Mouse (Mus musculus) embryonic fibroblast, embryonic 13.5 days (primary cell): ENCODE results near the gene Zfp740. TPM values are rescaled to one million over a fixed set of nuclear protein-coding genes. Genes with fewer than 3 reads are reported as not detected.
A peak's percentile ranks its signal among the peaks of the same experiment; 100 is the strongest.
"Not testable (repeated sequence)": the region's sequence is repeated elsewhere in the genome, so short reads cannot be mapped to it uniquely, and the experiment has no call there.

ENCODE experiments used
- H3K27ac ChIP-seq: 2 replicates; pipeline ENCODE4 v1.5.1; 2012; ENCODE audit warnings: low read length, control low read depth, inconsistent platforms; ENCODE audit not compliant: insufficient read depth
- H3K4me1 ChIP-seq: 2 replicates; pipeline ENCODE4 v1.6.1; 2011; ENCODE audit warnings: low read length; ENCODE audit not compliant: control insufficient read depth, insufficient read depth
- H3K4me3 ChIP-seq: 2 replicates; pipeline ENCODE4 v1.5.1; 2011; ENCODE audit warnings: mild to moderate bottlenecking, control low read depth, low read length; ENCODE audit not compliant: insufficient read depth
- CTCF ChIP-seq: IDR thresholded peaks from 2 replicates; pipeline ENCODE4 v1.5.1; 2011; ENCODE audit warnings: mild to moderate bottlenecking, control low read depth, low read length, moderate library complexity, borderline replicate concordance; ENCODE audit not compliant: insufficient read depth
- POLR2A ChIP-seq: IDR thresholded peaks from 2 replicates; pipeline ENCODE4 v1.6.1; 2011; ENCODE audit warnings: low read depth, mild to moderate bottlenecking, control low read depth, low read length, moderate library complexity
- polyA plus RNA-seq: library from polyadenylated mRNA; stranded (reverse); fragments of >200 nt; gene quantifications from 2 replicates; pipeline ENCODE4 v1.2.4, GENCODE M21; 2011; ENCODE audit warnings: low read depth; ENCODE audit not compliant: missing spikeins, insufficient read length

Gene Zfp740
- polyA plus RNA-seq, 1 experiment, result 49.5 TPM

DNA sequence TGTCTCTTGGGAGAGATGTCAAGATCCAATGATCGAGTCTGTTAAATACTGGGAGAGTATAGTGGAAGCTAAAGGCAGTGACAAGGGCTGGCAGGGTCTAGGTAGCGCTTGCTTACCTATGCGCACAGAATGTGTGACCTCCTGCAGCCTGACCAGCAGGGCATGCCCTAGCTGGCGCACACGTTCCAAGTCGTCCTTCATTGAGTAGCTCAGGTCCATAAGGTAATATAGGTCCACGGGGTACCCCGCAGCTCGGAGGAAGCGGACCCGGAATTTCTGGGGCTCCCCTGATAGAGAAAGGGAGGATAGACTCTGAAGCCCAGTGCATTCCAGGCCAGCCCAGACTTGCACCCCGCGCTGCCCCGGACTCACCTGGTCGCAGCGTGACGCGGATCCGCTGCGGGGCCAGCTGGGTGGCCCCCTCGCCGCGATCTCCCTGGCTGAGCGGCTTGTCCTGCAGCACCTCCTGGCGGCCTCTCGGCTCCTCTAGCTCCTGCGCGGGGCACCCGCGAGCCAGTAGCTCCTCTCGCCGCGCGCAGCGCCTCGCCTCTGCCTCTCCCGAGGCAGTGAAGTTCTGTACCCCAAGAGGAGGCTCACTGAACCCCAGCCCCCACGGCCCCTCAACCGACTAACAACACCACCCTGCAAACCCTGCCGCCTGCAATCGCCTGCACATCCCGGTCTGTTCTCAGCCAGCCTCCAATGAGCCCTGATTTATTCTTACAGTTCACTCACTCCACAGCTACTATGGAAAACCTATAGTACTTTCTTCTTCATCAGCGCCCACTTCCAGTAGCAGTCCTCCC lies 21.3 kb downstream of the Zfp740 start:
- peaks cover 4% of the 10 kb centered on the region; the same call in 1 of the 2 replicates for H3K4me1 ChIP-seq
- H3K27ac ChIP-seq, result no peak overlapping the region
- H3K4me3 ChIP-seq, result peak overlapping the region; percentile 34
- TF ChIP-seq CTCF, result peak; percentile 68
- TF ChIP-seq POLR2A, result no peak

DNA sequence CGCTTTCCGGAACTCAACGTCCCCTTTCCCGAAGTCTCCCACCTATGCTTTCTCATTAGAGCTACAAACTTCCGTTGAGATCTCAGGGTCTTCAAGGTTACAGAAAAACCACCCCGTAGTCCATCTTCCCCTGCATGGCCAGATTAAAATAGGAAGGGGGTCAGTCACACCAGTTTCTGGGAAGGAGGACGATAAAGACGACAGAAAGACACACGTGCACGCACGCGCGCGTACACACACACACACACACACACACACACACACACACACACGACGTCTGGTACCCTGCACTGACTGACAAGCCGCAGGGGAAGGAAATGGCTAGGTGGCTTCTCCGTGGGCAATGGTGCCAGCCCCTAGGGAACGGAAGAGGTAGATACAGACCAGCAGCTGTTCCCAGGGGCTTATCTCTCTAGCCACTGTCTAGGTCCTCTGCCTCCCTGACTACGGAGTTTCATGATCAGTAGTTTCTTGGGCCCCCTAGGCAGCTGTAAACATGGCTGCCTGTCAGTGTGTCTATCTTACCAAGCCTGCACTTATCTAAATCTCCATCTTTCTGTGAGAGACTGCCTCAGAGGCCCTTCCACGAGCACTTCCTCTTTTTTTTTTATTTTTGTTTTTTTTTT lies 22.1 kb downstream of the Zfp740 start:
- Histone ChIP-seq H3K4me1 (peaks cover 4% of the 10 kb centered on the region; the same call in 1 of the 2 replicates), H3K27ac (no peak overlapping the region), H3K4me3 (peak overlapping the region; percentile 34)
- TF ChIP-seq CTCF (no peak), POLR2A (no peak)

DNA sequence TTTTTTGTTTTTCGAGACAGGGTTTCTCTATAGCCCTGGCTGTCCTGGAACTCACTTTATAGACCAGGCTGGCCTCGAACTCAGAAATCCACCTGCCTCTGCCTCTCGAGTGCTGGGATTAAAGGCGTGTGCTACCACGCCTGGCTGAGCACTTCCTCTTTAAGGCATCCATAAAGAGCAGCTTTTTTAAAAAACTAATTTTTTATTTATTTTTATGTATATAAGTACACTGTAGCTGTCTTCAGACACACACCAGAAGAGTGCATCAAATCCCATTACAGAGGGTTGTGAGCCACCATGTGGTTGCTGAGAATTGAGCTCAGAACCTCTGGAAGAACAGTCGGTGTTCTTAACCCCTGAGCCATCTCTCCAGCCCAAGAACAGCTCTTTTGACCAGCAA lies 22.6 kb downstream of the Zfp740 start:
- H3K4me3 ChIP-seq, H3K27ac ChIP-seq, H3K4me1 ChIP-seq: not testable (repeated sequence)

DNA sequence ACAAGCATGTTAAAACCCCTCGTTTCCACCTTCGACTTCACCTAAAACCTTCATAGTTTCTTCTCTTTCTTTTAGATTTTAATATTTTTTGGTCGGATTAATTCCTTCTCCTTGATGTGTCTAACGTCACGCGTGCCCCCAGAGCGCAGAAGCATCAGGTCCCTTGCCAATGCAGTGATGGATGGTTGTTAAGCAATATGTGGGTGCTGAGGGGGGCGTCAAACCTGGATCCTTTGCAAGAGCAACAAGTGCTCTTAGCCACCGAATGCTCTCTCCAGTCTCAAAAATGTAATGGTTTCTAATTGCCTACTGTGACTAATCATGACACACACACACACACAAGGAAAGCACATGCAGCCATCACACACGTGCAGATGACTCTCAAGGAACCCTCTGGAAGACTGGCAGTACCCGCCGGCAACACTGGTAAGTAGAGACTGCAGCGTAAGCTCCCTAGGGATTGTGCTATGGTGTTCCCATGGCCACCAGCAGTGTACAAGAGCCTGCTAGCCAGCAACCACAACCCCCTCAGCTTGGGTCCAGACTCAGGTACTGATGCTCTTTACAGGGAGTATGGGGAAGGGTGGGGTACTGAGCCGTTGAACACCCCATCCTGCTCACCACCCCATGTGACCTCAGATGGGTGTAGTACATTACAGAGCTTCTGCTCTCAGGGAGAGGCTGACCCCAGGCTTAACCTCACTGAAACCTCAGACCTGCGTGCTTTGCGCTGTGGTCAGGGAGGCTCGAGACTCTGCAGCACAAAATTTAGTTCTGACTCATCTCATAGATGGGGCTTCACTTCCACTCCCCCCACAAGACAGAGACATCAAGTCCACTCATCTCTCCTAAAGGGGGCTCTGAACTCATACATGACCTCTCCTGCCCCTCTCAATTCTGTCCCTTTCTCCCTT lies 27.6 kb downstream of the Zfp740 start:
- no peak overlapping the region for H3K27ac ChIP-seq
- H3K4me1 ChIP-seq, result peaks cover 11% of the 10 kb centered on the region
- no peak overlapping the region for H3K4me3 ChIP-seq
- no peak for TF ChIP-seq CTCF
- TF ChIP-seq POLR2A, result no peak

DNA sequence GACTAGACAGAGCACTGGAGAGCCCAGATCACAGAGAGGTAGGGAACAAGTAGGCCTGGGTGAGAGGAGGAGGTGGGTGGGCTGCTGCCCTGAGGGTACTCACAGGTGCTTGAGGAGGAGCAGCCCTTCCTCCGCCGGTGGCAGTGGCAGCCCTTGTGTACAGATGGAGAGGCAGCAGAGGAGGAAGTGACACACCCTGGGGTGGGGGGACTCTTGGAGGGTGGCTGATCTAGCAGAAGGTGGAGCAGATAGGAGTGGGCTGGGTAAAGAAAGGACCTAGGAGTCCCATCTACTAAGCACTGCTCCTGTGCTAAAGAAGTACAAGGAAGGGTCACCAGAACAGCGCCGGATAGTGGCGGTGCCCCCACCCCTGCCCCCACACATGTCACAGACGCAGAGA lies 28.7 kb downstream of the Zfp740 start, which contains the start of gene Itgb7:
TSS of gene Itgb7 (minus strand) at position 197 of the 400 bp plus-strand sequence.
- Histone ChIP-seq H3K4me1 (peaks cover 11% of the 10 kb centered on the region), H3K27ac (peak within 1 kb of the TSS; percentile 34), H3K4me3 (no peak within 1 kb of the TSS)
- TF ChIP-seq POLR2A, result no peak
- no peak for TF ChIP-seq CTCF

DNA sequence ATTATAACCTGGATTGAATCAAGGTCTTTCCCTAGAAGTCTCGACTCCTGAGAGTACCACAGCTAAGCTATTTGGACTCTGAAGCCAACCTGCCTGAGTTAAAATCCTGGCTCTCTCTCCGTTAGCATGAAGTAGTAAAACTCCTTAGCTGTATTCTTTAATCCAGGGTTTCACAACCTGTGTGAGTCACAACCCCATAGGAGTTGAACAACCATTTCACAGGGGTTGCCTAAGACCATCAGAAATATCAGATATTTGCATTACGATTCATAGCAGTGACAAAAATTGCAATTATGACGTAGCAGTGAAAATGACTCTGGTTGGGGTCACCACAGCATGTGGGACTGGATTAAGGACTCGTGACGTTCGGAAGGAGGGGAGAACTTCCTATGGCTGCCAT lies 29.7 kb downstream of the Zfp740 start:
- no peak overlapping the region for H3K4me3 ChIP-seq
- peaks cover 11% of the 10 kb centered on the region for H3K4me1 ChIP-seq
- TF ChIP-seq POLR2A (no peak), CTCF (no peak)
- peak overlapping the region; percentile 64 for H3K27ac ChIP-seq

DNA sequence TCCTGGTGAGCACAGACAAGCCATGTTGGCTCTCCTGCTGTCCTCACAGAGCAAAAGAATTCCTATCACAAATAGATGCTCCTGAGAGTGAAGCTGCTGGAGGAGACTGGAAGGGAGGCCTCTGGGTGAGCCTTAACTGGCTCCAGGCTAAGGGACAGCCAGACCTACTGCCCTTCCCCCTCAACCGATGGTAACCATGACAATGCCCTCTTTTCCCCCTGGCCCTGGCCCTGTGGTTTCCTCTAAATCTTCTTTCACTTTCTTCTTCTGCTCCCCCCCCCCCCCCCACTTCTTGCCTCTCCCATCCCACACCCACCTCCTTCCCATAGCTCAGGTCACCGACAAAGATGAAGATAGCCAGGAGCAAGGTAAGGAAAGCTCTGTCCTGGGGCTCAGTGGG lies 30.8 kb downstream of the Zfp740 start:
- Histone ChIP-seq H3K4me1 (peaks cover 11% of the 10 kb centered on the region), H3K27ac (no peak overlapping the region), H3K4me3 (no peak overlapping the region)
- no peak for TF ChIP-seq CTCF
- TF ChIP-seq POLR2A, result no peak

DNA sequence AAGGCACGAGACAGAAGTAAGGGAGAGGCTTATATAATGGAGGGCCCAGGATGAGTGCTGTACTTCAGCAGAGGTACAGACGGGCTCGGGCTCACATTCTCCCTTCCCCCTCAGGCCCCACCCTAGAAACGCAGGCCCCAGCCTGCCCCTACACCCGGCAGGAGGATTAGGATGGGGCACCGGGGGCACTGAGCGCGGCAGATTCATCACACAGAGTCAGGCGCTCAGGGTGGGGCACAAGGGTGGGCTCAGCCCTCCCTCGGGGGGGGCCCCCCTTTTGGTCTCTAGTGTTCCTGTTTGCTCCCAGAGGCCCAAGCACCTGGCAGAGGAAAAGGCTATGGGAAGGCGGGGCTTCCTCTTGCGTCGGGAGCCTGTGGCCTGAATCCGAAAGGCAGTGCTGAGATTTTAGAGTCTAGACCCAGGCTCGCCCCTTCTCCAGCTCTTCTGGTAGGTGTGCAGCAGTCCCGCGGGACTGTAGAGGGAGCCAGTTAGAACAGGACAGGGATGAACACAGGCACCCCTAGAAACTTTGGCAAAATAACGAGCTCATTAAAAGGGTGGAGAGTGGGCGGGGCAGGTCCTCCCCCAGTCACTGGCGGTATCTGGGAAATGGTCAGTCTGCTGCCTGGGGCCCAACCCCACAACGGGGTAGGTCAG lies 32.5 kb downstream of the Zfp740 start:
- TF ChIP-seq POLR2A (no peak), CTCF (no peak)
- peaks cover 9% of the 10 kb centered on the region for H3K4me1 ChIP-seq
- H3K4me3 ChIP-seq, result no peak overlapping the region
- no peak overlapping the region for H3K27ac ChIP-seq

DNA sequence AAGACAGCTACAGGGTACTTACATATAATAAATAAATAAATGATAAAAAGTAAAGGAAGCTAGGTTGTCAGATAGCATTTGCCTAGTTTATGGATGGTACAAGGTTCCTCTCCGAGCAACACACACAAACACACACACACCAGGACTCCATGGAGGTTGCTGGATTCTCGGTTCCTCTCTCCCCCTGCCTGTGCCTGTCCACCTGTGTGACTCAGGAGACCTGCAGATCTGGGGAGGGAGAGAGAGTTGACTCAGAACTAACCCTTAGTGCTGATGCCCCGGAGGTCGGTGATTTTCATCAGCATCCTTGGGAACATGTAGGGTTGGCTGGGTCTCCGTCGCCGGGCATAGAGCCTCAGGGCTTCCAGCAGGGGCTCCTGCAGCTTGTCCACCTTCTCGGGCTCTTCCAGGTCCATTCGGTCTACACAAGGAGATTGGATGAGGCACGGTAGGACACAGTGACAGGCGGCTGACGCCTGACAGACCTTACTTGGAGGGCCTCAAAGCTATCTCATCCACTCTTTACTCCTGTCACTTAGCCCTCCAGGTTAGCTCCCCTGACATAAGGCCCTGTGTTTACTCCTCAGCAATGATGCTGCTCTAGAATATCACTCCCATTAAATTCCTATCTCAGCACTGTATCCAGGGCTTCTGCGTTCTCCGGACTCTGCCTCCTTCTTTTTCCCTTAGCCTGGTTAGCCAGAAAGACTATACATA lies 35.7 kb downstream of the Zfp740 start:
- Histone ChIP-seq H3K4me3 (no peak overlapping the region), H3K4me1 (peaks cover 3% of the 10 kb centered on the region; the same call in 1 of the 2 replicates), H3K27ac (no peak overlapping the region)
- no peak for TF ChIP-seq CTCF
- no peak for TF ChIP-seq POLR2A
